Mouse (Mus musculus) small intestine, adult 2 months (tissue): ENCODE measurements at regions not wholly inside any gene's neighbourhood (a gene's known extent, or its start where the extent isn't known, plus 50 kb on each side); places are given as distances from the start of the nearest gene placed in this dataset.

Source experiments
- CTCF ChIP-seq: fragments of 200-500 bp; IDR thresholded peaks from 2 replicates; pipeline ENCODE4 v1.5.1; 2012; ENCODE audit warnings: low read depth, mild to moderate bottlenecking, control low read depth, inconsistent platforms, low read length, moderate library complexity, mixed read lengths; ENCODE audit not compliant: insufficient replicate concordance, insufficient read length; ENCODE audit errors: extremely low read depth
- POLR2A ChIP-seq: fragments of 200-500 bp; IDR thresholded peaks from 2 replicates; pipeline ENCODE4 v1.6.1; 2012; ENCODE audit warnings: low read depth, mild to moderate bottlenecking, control low read depth, inconsistent platforms, low read length, moderate library complexity

- TF ChIP-seq CTCF (no peak), POLR2A (no peak)
These were observed 219.5 kb downstream of the Snx10 start for GRCm38 (mm10) chr6:51743105-51743660.
